Mouse (Mus musculus) brain, embryonic 18.5 days (tissue): Measurements from ENCODE around the gene Slc37a1.
"Not testable (repeated sequence)": the region's sequence is repeated elsewhere in the genome, so short reads cannot be mapped to it uniquely, and the experiment has no call there.

Source experiments
- DNase-seq: peaks from one replicate; pipeline ENCODE4 v3.0.0-alpha.2; 2012; ENCODE audit warnings: low read depth, low spot score

The Slc37a1 gene

GRCm38 (mm10) chr17:31349388-31349787 lies 62.8 kb downstream of the Slc37a1 start:
- no peak for DNase-seq

- no peak for DNase-seq
These were observed 65.4 kb downstream of the Slc37a1 start for GRCm38 (mm10) chr17:31351984-31352383.

- no peak for DNase-seq
These were observed 66.7 kb downstream of the Slc37a1 start for GRCm38 (mm10) chr17:31353255-31353654.

- DNase-seq = not testable (repeated sequence)
These were observed 68.1 kb downstream of the Slc37a1 start for GRCm38 (mm10) chr17:31354684-31355083.

GRCm38 (mm10) chr17:31355792-31356502 lies 69.4 kb downstream of the Slc37a1 start:
- no peak for DNase-seq

- no peak for DNase-seq
These were observed 74.0 kb downstream of the Slc37a1 start for GRCm38 (mm10) chr17:31360582-31360981.

- no peak for DNase-seq
These were observed 79.1 kb downstream of the Slc37a1 start for GRCm38 (mm10) chr17:31365586-31366166.

GRCm38 (mm10) chr17:31370221-31370620 lies 83.6 kb downstream of the Slc37a1 start:
- no peak for DNase-seq

GRCm38 (mm10) chr17:31370931-31371330 lies 84.3 kb downstream of the Slc37a1 start:
- DNase-seq = no peak

GRCm38 (mm10) chr17:31377961-31378360 lies 91.4 kb downstream of the Slc37a1 start:
- no peak for DNase-seq

GRCm38 (mm10) chr17:31378361-31378761 lies 91.8 kb downstream of the Slc37a1 start:
- no peak for DNase-seq

GRCm38 (mm10) chr17:31379086-31379485 lies 92.5 kb downstream of the Slc37a1 start:
- no peak for DNase-seq

- no peak for DNase-seq
These were observed 93.3 kb downstream of the Slc37a1 start for GRCm38 (mm10) chr17:31379863-31380262.

- DNase-seq = no peak
These were observed 96.7 kb downstream of the Slc37a1 start for GRCm38 (mm10) chr17:31383320-31383719.

- DNase-seq = no peak
These were observed 98.5 kb downstream of the Slc37a1 start for GRCm38 (mm10) chr17:31384968-31385627.

GRCm38 (mm10) chr17:31385671-31386665 lies 99.4 kb downstream of the Slc37a1 start, which contains the start of gene Pde9a:
Gene Pde9a, plus strand, starts transcription at chr17:31386210.
- DNase-seq = peak; percentile 89

- no peak for DNase-seq
These were observed 100.2 kb downstream of the Slc37a1 start for GRCm38 (mm10) chr17:31386766-31387275.

GRCm38 (mm10) chr17:31389432-31390050 lies 102.9 kb downstream of the Slc37a1 start:
- no peak for DNase-seq

GRCm38 (mm10) chr17:31391462-31391861 lies 104.9 kb downstream of the Slc37a1 start:
- no peak for DNase-seq

GRCm38 (mm10) chr17:31392041-31392440 lies 105.4 kb downstream of the Slc37a1 start:
- no peak for DNase-seq

GRCm38 (mm10) chr17:31393811-31394210 lies 107.2 kb downstream of the Slc37a1 start:
- DNase-seq = no peak
